Mouse (Mus musculus) myocyte (in vitro differentiated cells): ENCODE results near the gene Tmc8. TPM values are rescaled to one million over a fixed set of nuclear protein-coding genes. Genes with fewer than 3 reads are reported as not detected.

Source experiments
- H3K27me3 ChIP-seq: one replicate; pipeline ENCODE4 v1.6.1; 2011; ENCODE audit not compliant: control insufficient read depth, insufficient read depth, insufficient read length
- H3K36me3 ChIP-seq: one replicate; pipeline ENCODE4 v1.6.1; 2011; ENCODE audit not compliant: control insufficient read depth, insufficient read depth
- H3K4me2 ChIP-seq: one replicate; pipeline ENCODE4 v1.6.1; 2011; ENCODE audit warnings: low read depth, control low read depth
- H3K4me3 ChIP-seq: one replicate; pipeline ENCODE4 v1.5.1; 2011; ENCODE audit warnings: mild to moderate bottlenecking, control low read depth, moderate library complexity
- H3K79me2 ChIP-seq: one replicate; pipeline ENCODE4 v1.6.1; 2011; ENCODE audit not compliant: control insufficient read depth, insufficient read depth
- H3ac ChIP-seq: one replicate; pipeline ENCODE4 v1.6.1; 2011; ENCODE audit not compliant: control insufficient read depth, insufficient read length
- CEBPB ChIP-seq: IDR thresholded peaks from 2 replicates; pipeline ENCODE4 v1.6.1; 2011; ENCODE audit warnings: mild to moderate bottlenecking, moderate library complexity; ENCODE audit not compliant: poor library complexity, insufficient read depth, severe bottlenecking
- E2F4 ChIP-seq: IDR thresholded peaks from one replicate; pipeline ENCODE4 v1.6.1; 2011; ENCODE audit warnings: mild to moderate bottlenecking, control low read depth, moderate library complexity; ENCODE audit not compliant: insufficient read depth
- MAX ChIP-seq: IDR thresholded peaks from one replicate; pipeline ENCODE4 v1.6.1; 2011; ENCODE audit warnings: low read depth, mild to moderate bottlenecking, control low read depth
- MYOD1 ChIP-seq, 3 experiments: IDR thresholded peaks; one replicate each; pipeline ENCODE4 v1.6.1; 2011; ENCODE audit warnings: control low read depth in 2 of 3, low read depth in 2 of 3, mild to moderate bottlenecking in 2 of 3, moderate library complexity in 1 of 3; ENCODE audit not compliant: insufficient read length in 2 of 3, control insufficient read depth in 1 of 3
- MYOG ChIP-seq, 3 experiments: IDR thresholded peaks; one replicate each; pipeline ENCODE4 v1.6.1; 2011; ENCODE audit warnings: control low read depth in 2 of 3, low read depth in 2 of 3, mild to moderate bottlenecking in 2 of 3; ENCODE audit not compliant: insufficient read length in 2 of 3, control insufficient read depth in 1 of 3, insufficient read depth in 1 of 3
- POLR2A ChIP-seq: IDR thresholded peaks from one replicate; pipeline ENCODE4 v1.6.1; 2011; ENCODE audit warnings: low read depth, mild to moderate bottlenecking, control low read depth, moderate library complexity; ENCODE audit not compliant: insufficient read length
- POLR2AphosphoS2 ChIP-seq: IDR thresholded peaks from one replicate; pipeline ENCODE4 v1.6.1; 2011; ENCODE audit warnings: low read depth, control low read depth; ENCODE audit not compliant: insufficient read length
- REST ChIP-seq: IDR thresholded peaks from one replicate; pipeline ENCODE4 v1.6.1; 2011; ENCODE audit warnings: mild to moderate bottlenecking, control low read depth, moderate library complexity; ENCODE audit not compliant: insufficient read depth, insufficient read length
- SRF ChIP-seq: IDR thresholded peaks from one replicate; pipeline ENCODE4 v1.6.1; 2011; ENCODE audit warnings: low read depth; ENCODE audit not compliant: control insufficient read depth, insufficient read length
- TCF12 ChIP-seq: IDR thresholded peaks from one replicate; pipeline ENCODE4 v1.6.1; 2011; ENCODE audit warnings: mild to moderate bottlenecking, control low read depth; ENCODE audit not compliant: poor library complexity, insufficient read depth, severe bottlenecking
- TCF3 ChIP-seq: IDR thresholded peaks from one replicate; pipeline ENCODE4 v1.6.1; 2011; ENCODE audit warnings: low read depth, control low read depth; ENCODE audit not compliant: insufficient read length
- USF1 ChIP-seq: IDR thresholded peaks from one replicate; pipeline ENCODE4 v1.6.1; 2011; ENCODE audit warnings: low read depth, mild to moderate bottlenecking, control low read depth, moderate library complexity
- polyA plus RNA-seq: library from polyadenylated mRNA; unstranded; fragments of >200 nt; fragmentation: generic; extraction: Trizol; gene quantifications from one replicate; pipeline ENCODE4 v1.2.1, GENCODE M21; 2012; ENCODE audit warnings: missing spikeins

Gene Tmc8
- polyA plus RNA-seq, 1 experiment: 0.19 TPM

DNA sequence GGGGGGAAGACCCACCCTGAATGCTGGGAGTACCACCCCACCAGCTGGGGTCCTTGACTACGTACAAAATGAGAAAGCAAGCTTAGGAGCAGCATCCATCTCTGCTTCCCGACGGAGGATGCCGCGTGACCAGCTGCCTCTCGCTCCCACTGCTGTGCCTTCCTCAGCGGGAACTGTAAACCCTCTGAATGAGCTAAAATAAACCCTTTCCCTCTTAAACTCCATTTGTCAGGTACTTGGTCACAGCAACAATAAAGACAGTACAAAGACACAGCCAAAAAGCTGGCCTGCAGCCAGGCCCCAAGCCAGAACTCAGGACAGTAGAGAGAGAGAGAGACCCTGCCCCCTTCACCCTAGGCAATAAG is 12.2 kb upstream of the Tmc8 start:
- H3K79me2 ChIP-seq: no peaks in the 10 kb centered on the region
- no peak overlapping the region for H3ac ChIP-seq
- peaks cover 18% of the 10 kb centered on the region for H3K36me3 ChIP-seq
- H3K4me2 ChIP-seq: no peak overlapping the region
- no peak for TF ChIP-seq MYOG (IDR thresholded peaks at IDR 0.05; ENCODE audit: control insufficient read depth in 1 of 3, insufficient read depth in 1 of 3, insufficient read length in 2 of 3, low read depth in 2 of 3)
- no peak for TF ChIP-seq TCF3
- no peak for TF ChIP-seq POLR2AphosphoS2
- TF ChIP-seq USF1: no peak
- no peak for TF ChIP-seq REST
- TF ChIP-seq MAX: no peak
- no peak for TF ChIP-seq POLR2A
- no peak for TF ChIP-seq E2F4
- no peaks in the 10 kb centered on the region for H3K27me3 ChIP-seq
- no peak overlapping the region for H3K4me3 ChIP-seq

DNA sequence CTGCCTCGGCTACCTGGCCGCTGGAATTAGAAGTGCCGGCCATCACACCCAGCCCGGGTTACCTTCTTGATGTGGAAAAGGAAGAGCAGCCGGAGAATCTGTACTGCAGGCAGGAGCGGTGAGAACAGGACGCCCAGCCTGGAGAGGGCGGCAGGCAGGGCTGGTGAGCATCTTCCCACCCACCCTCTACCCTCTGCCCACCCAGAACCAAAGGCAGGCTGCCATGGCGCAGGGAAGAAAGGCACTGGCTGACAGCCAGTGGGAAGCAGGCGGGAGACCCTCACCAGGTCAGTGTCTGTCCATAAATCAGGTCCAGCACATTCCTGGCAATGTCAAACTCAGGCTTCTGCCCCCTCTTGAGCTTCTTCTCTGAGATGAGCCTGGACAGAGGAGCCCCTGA is 11.5 kb upstream of the Tmc8 start:
- TF ChIP-seq MYOD1 (IDR thresholded peaks at IDR 0.05; ENCODE audit: control insufficient read depth in 1 of 3, insufficient read length in 2 of 3, low read depth in 2 of 3) (no peak), POLR2A (no peak), CEBPB (no peak), TCF12 (no peak), SRF (no peak), MYOG (IDR thresholded peaks at IDR 0.05; ENCODE audit: control insufficient read depth in 1 of 3, insufficient read depth in 1 of 3, insufficient read length in 2 of 3, low read depth in 2 of 3) (no peak), USF1 (no peak), POLR2AphosphoS2 (no peak), MAX (no peak), REST (no peak), TCF3 (no peak), E2F4 (no peak)

DNA sequence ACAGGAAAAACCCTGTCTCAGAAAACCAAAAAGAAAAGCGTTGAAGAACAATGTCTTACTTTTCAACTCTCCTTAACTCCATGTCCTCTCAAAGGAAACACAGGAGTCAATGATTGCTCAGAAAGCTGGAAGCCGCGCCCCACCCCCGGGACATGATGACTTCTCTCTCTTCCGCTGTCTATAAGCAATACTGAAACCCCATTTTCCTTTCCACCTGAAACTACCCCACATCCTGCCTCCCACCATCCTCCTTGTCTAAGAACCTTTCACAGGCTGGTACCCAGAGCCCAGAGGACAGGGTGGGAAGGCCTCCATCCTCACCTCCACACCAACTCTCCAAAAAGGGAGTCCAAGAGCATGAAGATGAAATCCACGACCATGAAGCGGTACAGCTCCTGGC is 9.5 kb upstream of the Tmc8 start:
- TF ChIP-seq MYOD1 (IDR thresholded peaks at IDR 0.05; ENCODE audit: control insufficient read depth in 1 of 3, insufficient read length in 2 of 3, low read depth in 2 of 3): no peak
- TF ChIP-seq POLR2A: no peak
- no peak for TF ChIP-seq SRF
- no peak for TF ChIP-seq TCF12
- no peak for TF ChIP-seq TCF3
- no peak for TF ChIP-seq MYOG (IDR thresholded peaks at IDR 0.05; ENCODE audit: control insufficient read depth in 1 of 3, insufficient read depth in 1 of 3, insufficient read length in 2 of 3, low read depth in 2 of 3)
- no peak for TF ChIP-seq CEBPB
- no peak for TF ChIP-seq REST
- TF ChIP-seq E2F4: no peak
- no peak for TF ChIP-seq POLR2AphosphoS2
- no peak for TF ChIP-seq USF1
- no peak for TF ChIP-seq MAX
- peaks cover 22% of the 10 kb centered on the region for H3K36me3 ChIP-seq
- no peak overlapping the region for H3ac ChIP-seq
- H3K4me3 ChIP-seq: no peak overlapping the region
- no peak overlapping the region for H3K4me2 ChIP-seq
- no peaks in the 10 kb centered on the region for H3K27me3 ChIP-seq
- no peaks in the 10 kb centered on the region for H3K79me2 ChIP-seq

More for the DNA sequence above, 11.5 kb upstream of the Tmc8 start:
- Histone ChIP-seq H3ac (no peak overlapping the region), H3K36me3 (peaks cover 26% of the 10 kb centered on the region), H3K4me2 (no peak overlapping the region), H3K79me2 (no peaks in the 10 kb centered on the region), H3K4me3 (no peak overlapping the region), H3K27me3 (no peaks in the 10 kb centered on the region)

- no peak overlapping the region for H3ac ChIP-seq
- H3K36me3 ChIP-seq: peaks cover 18% of the 10 kb centered on the region
- H3K79me2 ChIP-seq: no peaks in the 10 kb centered on the region
- H3K27me3 ChIP-seq: no peaks in the 10 kb centered on the region
- no peak overlapping the region for H3K4me3 ChIP-seq
- TF ChIP-seq REST: no peak
- no peak for TF ChIP-seq MAX
- TF ChIP-seq CEBPB: no peak
- TF ChIP-seq E2F4: no peak
- TF ChIP-seq MYOD1 (IDR thresholded peaks at IDR 0.05; ENCODE audit: control insufficient read depth in 1 of 3, insufficient read length in 2 of 3, low read depth in 2 of 3): no peak
- TF ChIP-seq POLR2AphosphoS2: no peak
- no peak for TF ChIP-seq USF1
- TF ChIP-seq TCF12: no peak
- TF ChIP-seq MYOG (IDR thresholded peaks at IDR 0.05; ENCODE audit: control insufficient read depth in 1 of 3, insufficient read depth in 1 of 3, insufficient read length in 2 of 3, low read depth in 2 of 3): no peak
- TF ChIP-seq POLR2A: no peak
- TF ChIP-seq TCF3: no peak
- TF ChIP-seq SRF: no peak
- H3K4me2 ChIP-seq: no peak overlapping the region
Observed at GRCm38 (mm10) chr11:117774925-117775324, 7.0 kb upstream of the Tmc8 start.

DNA sequence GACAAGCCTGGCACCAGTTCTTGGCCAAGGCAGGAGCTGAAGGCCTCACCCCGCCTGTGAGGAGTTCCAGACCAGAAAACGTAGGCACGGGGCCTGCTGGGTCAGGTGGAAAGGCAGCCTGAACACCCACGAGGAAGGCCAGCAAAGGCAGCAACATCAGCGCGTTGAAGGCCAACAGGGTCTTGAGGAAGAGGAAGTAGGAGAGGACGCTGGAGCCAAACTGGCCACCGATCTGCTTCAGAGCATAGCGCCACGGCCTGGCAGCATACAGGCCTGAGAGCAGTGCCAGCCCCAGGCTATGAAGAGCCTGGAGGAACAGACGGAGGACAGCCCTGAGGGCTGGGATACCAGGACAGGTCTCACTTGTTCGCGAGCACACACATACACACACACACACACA is 6.3 kb upstream of the Tmc8 start:
- H3K27me3 ChIP-seq: no peaks in the 10 kb centered on the region
- peaks cover 18% of the 10 kb centered on the region for H3K36me3 ChIP-seq
- H3K4me3 ChIP-seq: no peak overlapping the region
- H3K4me2 ChIP-seq: no peak overlapping the region
- no peaks in the 10 kb centered on the region for H3K79me2 ChIP-seq
- TF ChIP-seq SRF (no peak), TCF3 (no peak), MYOD1 (IDR thresholded peaks at IDR 0.05; ENCODE audit: control insufficient read depth in 1 of 3, insufficient read length in 2 of 3, low read depth in 2 of 3) (no peak), TCF12 (no peak), CEBPB (no peak), POLR2AphosphoS2 (no peak), E2F4 (no peak), POLR2A (no peak), MYOG (IDR thresholded peaks at IDR 0.05; ENCODE audit: control insufficient read depth in 1 of 3, insufficient read depth in 1 of 3, insufficient read length in 2 of 3, low read depth in 2 of 3) (no peak), REST (no peak)
- H3ac ChIP-seq: no peak overlapping the region
